8 mouse cellular contexts compared by ENCODE assay signal in the genomic region with DNA sequence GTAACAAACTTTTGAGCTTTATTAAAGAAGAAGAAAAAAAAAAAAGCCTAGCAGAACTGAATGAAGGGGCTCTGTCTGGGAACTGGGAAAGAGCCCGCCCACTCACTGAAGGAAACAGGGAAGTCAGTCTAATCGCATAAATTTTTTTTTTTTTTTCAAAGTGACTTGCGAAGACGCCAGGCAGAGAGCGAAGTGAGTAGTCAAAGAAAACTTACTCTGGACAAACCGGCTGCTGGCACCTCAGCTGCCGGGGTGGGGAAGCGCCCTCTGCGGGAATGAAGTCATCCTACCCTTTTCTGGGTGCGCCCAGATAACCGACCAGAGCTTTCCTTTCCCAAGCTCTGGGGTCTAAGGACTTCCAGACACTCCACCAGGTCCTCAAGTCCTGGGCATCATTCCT. TPM values are rescaled to one million over a fixed set of nuclear protein-coding genes. Genes with fewer than 3 reads are reported as not detected.
DNase-seq lines count a peak whose midpoint lies in the region; ATAC-seq and TF ChIP-seq lines count a peak whose summit lies in the region.

No protein-coding gene starts in this region.

- no peak; the same call in 1 of the 2 replicates for TF ChIP-seq CTCF in cerebellum, adult 2 months (IDR thresholded peaks at IDR 0.05; ENCODE audit: borderline replicate concordance, insufficient read depth, low read depth, low read length)

- H3K4me2 ChIP-seq in hindbrain, embryonic 11.5 days (replicated peaks; ENCODE audit: low read depth, low read length) = peak overlapping the region; percentile 99
- peak overlapping the region; percentile 100 for H3K4me2 ChIP-seq in limb, embryonic 14.5 days (replicated peaks; ENCODE audit: low read depth, low read length, severe bottlenecking)
- H3K4me2 ChIP-seq in midbrain, embryonic 13.5 days (replicated peaks) = peak overlapping the region; percentile 99

- no peak for TF ChIP-seq POLR2A in cerebellum, adult 2 months (IDR thresholded peaks at IDR 0.05; ENCODE audit: borderline replicate concordance, insufficient read depth, low read length)
- TF ChIP-seq POLR2A in limb, embryonic 14.5 days (IDR thresholded peaks at IDR 0.05; ENCODE audit: borderline replicate concordance, extremely low read depth, insufficient read depth, insufficient read length) = no peak

- H3K9me3 ChIP-seq in erythroblast, embryonic 14.5 days (ENCODE audit: control insufficient read depth, low read length) = no peaks in the 10 kb centered on the region
- no peaks in the 10 kb centered on the region for H3K9me3 ChIP-seq in hindbrain, embryonic 11.5 days (ENCODE audit: control insufficient read depth, low read length)
- no peaks in the 10 kb centered on the region for H3K9me3 ChIP-seq in limb, embryonic 14.5 days (ENCODE audit: control insufficient read depth, low read length)
- H3K9me3 ChIP-seq in midbrain, embryonic 13.5 days = no peaks in the 10 kb centered on the region

- no peak overlapping the region for H3K9ac ChIP-seq in hindbrain, embryonic 11.5 days (ENCODE audit: low read depth, low read length)
- H3K9ac ChIP-seq in limb, embryonic 14.5 days (ENCODE audit: low read depth, low read length, severe bottlenecking) = peak overlapping the region; percentile 65; the same call in 1 of the 2 replicates
- no peak overlapping the region for H3K9ac ChIP-seq in midbrain, embryonic 13.5 days (replicated peaks)

- no peak overlapping the region for H3K27ac ChIP-seq in cerebellum, adult 2 months (ENCODE audit: insufficient read depth, low read length)
- H3K27ac ChIP-seq in hindbrain, embryonic 11.5 days (ENCODE audit: low read depth, low read length) = no peak overlapping the region
- H3K27ac ChIP-seq in limb, embryonic 14.5 days (replicated peaks; ENCODE audit: low read depth, low read length) = no peak overlapping the region
- H3K27ac ChIP-seq in midbrain, embryonic 13.5 days = no peak overlapping the region

- ATAC-seq in hindbrain, embryonic 11.5 days (ENCODE audit: low FRiP score) = no peak
- no peak for ATAC-seq in limb, embryonic 14.5 days (ENCODE audit: low FRiP score, low read depth)
- ATAC-seq in midbrain, embryonic 13.5 days = no peak

- WGBS in cerebellum, adult 2 months = 12% methylated on average over 11 of the region's 11 CpGs
- 2% methylated on average over 11 of the region's 11 CpGs for WGBS in hindbrain, embryonic 11.5 days
- 9% methylated on average over 11 of the region's 11 CpGs for WGBS in limb, embryonic 14.5 days
- 2% methylated on average over 11 of the region's 11 CpGs for WGBS in midbrain, embryonic 13.5 days

- H3K4me3 ChIP-seq in cerebellum, adult 2 months (replicated peaks; ENCODE audit: insufficient read depth, low read depth, low read length) = no peak overlapping the region
- peak overlapping the region; percentile 74 for H3K4me3 ChIP-seq in erythroblast, embryonic 14.5 days (replicated peaks)
- peak overlapping the region; percentile 60; the same call in 1 of the 2 replicates for H3K4me3 ChIP-seq in hindbrain, embryonic 11.5 days (ENCODE audit: low read depth, low read length)
- peak overlapping the region; percentile 64 for H3K4me3 ChIP-seq in limb, embryonic 14.5 days (replicated peaks; ENCODE audit: low read length)
- peak overlapping the region; percentile 72 for H3K4me3 ChIP-seq in midbrain, embryonic 13.5 days (replicated peaks)

- no peaks in the 10 kb centered on the region for H3K27me3 ChIP-seq in cerebellum, adult 2 months (ENCODE audit: control insufficient read depth, insufficient read depth, low read length)
- peaks cover 50% of the 10 kb centered on the region for H3K27me3 ChIP-seq in erythroblast, embryonic 14.5 days (ENCODE audit: control insufficient read depth)
- H3K27me3 ChIP-seq in hindbrain, embryonic 11.5 days (ENCODE audit: control insufficient read depth, insufficient read depth, low read length) = peaks cover 22% of the 10 kb centered on the region
- H3K27me3 ChIP-seq in limb, embryonic 14.5 days (ENCODE audit: control insufficient read depth, insufficient read depth, low read length) = peaks cover 30% of the 10 kb centered on the region
- peaks cover 57% of the 10 kb centered on the region for H3K27me3 ChIP-seq in midbrain, embryonic 13.5 days

- DNase-seq in cerebellum, adult 2 months = peak; percentile 23 to 38
- no peak for DNase-seq in cerebellum, adult 8-10 months
- peak; percentile 48 for DNase-seq in R1 (ENCODE audit: low read depth, low spot score)
- peak; percentile 60 for DNase-seq in hindbrain, embryonic 11.5 days (ENCODE audit: low spot score)
- peak; percentile 38 for DNase-seq in limb, embryonic 14.5 days (ENCODE audit: low spot score)
- DNase-seq in testis, postnatal 14 days (ENCODE audit: low spot score) = peak; percentile 21

- H3K36me3 ChIP-seq in erythroblast, embryonic 14.5 days (ENCODE audit: control insufficient read depth) = peaks cover 25% of the 10 kb centered on the region
- no peaks in the 10 kb centered on the region for H3K36me3 ChIP-seq in hindbrain, embryonic 11.5 days (ENCODE audit: control insufficient read depth, insufficient read depth, low read length)
- no peaks in the 10 kb centered on the region for H3K36me3 ChIP-seq in limb, embryonic 14.5 days (ENCODE audit: control insufficient read depth, insufficient read depth, low read length)
- H3K36me3 ChIP-seq in midbrain, embryonic 13.5 days = no peaks in the 10 kb centered on the region

- 0 out of 2 replicates have a peak, but pooled peaks cover 3% of the 10 kb centered on the region for H3K4me1 ChIP-seq in cerebellum, adult 2 months (ENCODE audit: control insufficient read depth, insufficient read depth, low read length)
- H3K4me1 ChIP-seq in erythroblast, embryonic 14.5 days (ENCODE audit: control insufficient read depth) = peaks cover 40% of the 10 kb centered on the region
- peaks cover 4% of the 10 kb centered on the region; the same call in 1 of the 2 replicates for H3K4me1 ChIP-seq in hindbrain, embryonic 11.5 days (replicated peaks; ENCODE audit: control insufficient read depth, insufficient read depth, low read length)
- H3K4me1 ChIP-seq in limb, embryonic 14.5 days (ENCODE audit: control insufficient read depth, insufficient read depth, low read length) = peaks cover 12% of the 10 kb centered on the region; the same call in 1 of the 2 replicates
- H3K4me1 ChIP-seq in midbrain, embryonic 13.5 days (replicated peaks) = peaks cover 29% of the 10 kb centered on the region

RNA-seq across cellular contexts. Expression of a gene that starts 0.9 kb away (rescaled TPM):
- 5.6 and 6.8 TPM in 2 replicates for polyA plus RNA-seq in cerebellum, adult 2 months (2012; rRNA removed)
- 47.7 and 62.0 TPM in 2 replicates for polyA plus RNA-seq in erythroblast, embryonic 14.5 days (2012)
- polyA plus RNA-seq in hindbrain, embryonic 11.5 days (2014; fragmentation: Nextera tagmentation; extraction: Ambion mirVana) = 3.3 and 3.7 TPM in 2 replicates
- polyA plus RNA-seq in limb, embryonic 14.5 days (2012; rRNA removed) = 2.7 and 2.9 TPM in 2 replicates
- polyA plus RNA-seq in limb, embryonic 14.5 days (2014; fragmentation: Nextera tagmentation; extraction: Ambion mirVana) = 6.0 and 7.5 TPM in 2 replicates
- 3.0 and 3.5 TPM in 2 replicates for polyA plus RNA-seq in midbrain, embryonic 13.5 days (2015; fragmentation: Nextera tagmentation; extraction: Ambion mirVana)
